Mouse (Mus musculus): ENCODE results near the gene 4933402D24Rik. TPM values are rescaled to one million over a fixed set of nuclear protein-coding genes. Genes with fewer than 3 reads are reported as not detected.

Gene 4933402D24Rik
- not detected for total RNA-seq (2023)

DNA sequence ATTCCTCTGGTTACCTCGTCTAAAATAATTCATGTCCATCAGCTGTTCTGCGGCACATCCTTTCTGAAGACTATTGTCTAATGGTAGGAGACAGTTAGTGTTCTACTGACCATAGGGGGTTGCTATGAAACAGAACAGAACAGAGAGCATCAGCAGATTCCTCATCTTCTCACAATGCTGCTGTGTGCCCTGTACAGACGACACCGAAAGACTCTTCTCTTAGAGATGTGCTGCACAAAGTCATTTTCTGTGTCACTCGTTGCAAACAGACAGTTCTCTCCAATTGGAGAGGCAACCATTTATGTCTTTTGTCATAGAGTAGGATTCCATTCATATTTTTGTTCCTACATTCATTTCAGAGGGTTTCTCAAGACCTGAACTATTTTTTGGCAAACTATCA is at the start of gene 4933402D24Rik:
Gene 4933402D24Rik, minus strand, starts transcription at position 101 of the 400 bp plus-strand sequence.

GRCm38 (mm10) chr1:63730240-63730771 is 38.8 kb downstream of the 4933402D24Rik start, which contains the start of the genes Mdh1b and Fastkd2:
Mdh1b (minus strand) TSS chr1:63730318.
Fastkd2 (plus strand) TSS chr1:63730614.

Other genes with a start within 250 kb of the 4933402D24Rik start
- not detected for gene Gm39653, start 153.3 kb downstream of the 4933402D24Rik start, total RNA-seq (2023)
- not detected for gene Dytn, start 82.3 kb downstream of the 4933402D24Rik start, total RNA-seq (2023)
- gene Mdh1b, start 38.9 kb downstream of the 4933402D24Rik start, total RNA-seq (2023): not detected
- 10 to 100 TPM; 28.6 to 38.4 TPM for gene Fastkd2, start 38.7 kb downstream of the 4933402D24Rik start, total RNA-seq (2023)

Data from B cell, adult 67 days (primary cell).